In the genomic region with DNA sequence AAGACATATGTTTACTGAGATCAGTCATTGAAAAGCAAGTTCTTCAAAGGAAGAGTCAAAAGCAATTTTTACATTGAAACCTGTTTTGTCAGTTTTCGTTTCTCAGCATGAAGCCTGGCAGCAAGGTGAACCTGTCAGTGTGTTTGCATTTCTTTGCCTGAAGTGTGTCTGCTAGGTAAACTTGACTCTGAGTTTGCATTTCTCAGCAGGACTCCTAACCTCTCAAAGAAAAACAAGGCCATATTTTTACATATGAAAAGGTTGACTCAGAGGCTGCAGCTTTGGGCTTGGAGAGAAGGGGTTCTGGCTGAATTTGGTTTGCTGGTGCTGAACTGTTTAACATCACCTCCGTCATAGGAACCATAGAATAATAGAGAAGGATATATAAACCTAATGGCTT, we compare ENCODE assay signal across 26 mouse cellular contexts.
"Had no signal": no experiment of that assay in that cellular context is flagged by ENCODE, and none has a peak within 500 bp of the region (broad histone marks: within the 10 kb centered on the region; RNA-seq: fewer than 3 reads in every experiment).

No protein-coding gene starts in this region.

- H3K4me2 ChIP-seq: heart, embryonic 12.5 days; hindbrain, embryonic 13.5 days; hindbrain, embryonic 15.5 days; kidney, embryonic 15.5 days; limb, embryonic 12.5 days; liver, embryonic 11.5 days; liver, embryonic 13.5 days had no signal

- DNase-seq: gastrocnemius, postnatal 10 days; gastrocnemius, postnatal 25 days; heart, adult 18-20 months; heart, postnatal 10 days; heart, postnatal 4 days; kidney, adult 11 months; kidney, adult 2 months; kidney, adult 9 months; kidney, postnatal 14 days; kidney, postnatal 36 days; layer of hippocampus, adult 9-11 months; liver; liver, embryonic 13.5 days had no signal

- ATAC-seq: hindbrain, postnatal 0 days; intestine, embryonic 16.5 days had no signal

- H3K36me3 ChIP-seq: heart, embryonic 10.5 days; heart, embryonic 12.5 days; hindbrain, embryonic 10.5 days; hindbrain, embryonic 13.5 days; hindbrain, embryonic 15.5 days; kidney, embryonic 15.5 days; limb, embryonic 10.5 days; limb, embryonic 12.5 days; liver, embryonic 13.5 days had no signal

- H3K9ac ChIP-seq: heart, embryonic 12.5 days; hindbrain, embryonic 13.5 days; hindbrain, embryonic 15.5 days; kidney, embryonic 15.5 days; limb, embryonic 12.5 days; liver, embryonic 13.5 days had no signal

- H3K4me3 ChIP-seq: heart, embryonic 10.5 days; heart, embryonic 12.5 days; hindbrain, embryonic 10.5 days; hindbrain, embryonic 13.5 days; hindbrain, embryonic 15.5 days; kidney, embryonic 15.5 days; left cerebral cortex, adult 2 months; limb, embryonic 10.5 days; limb, embryonic 12.5 days; liver, embryonic 13.5 days had no signal

- H3K9me3 ChIP-seq: heart, embryonic 10.5 days; hindbrain, embryonic 15.5 days; kidney, embryonic 15.5 days; limb, embryonic 10.5 days; liver, embryonic 13.5 days had no signal

- H3K27me3 ChIP-seq: heart, embryonic 12.5 days; hindbrain, embryonic 13.5 days; hindbrain, embryonic 15.5 days; kidney, embryonic 15.5 days; limb, embryonic 12.5 days; liver, embryonic 13.5 days had no signal

- H3K4me1 ChIP-seq: heart, embryonic 10.5 days; heart, embryonic 12.5 days; hindbrain, embryonic 10.5 days; hindbrain, embryonic 13.5 days; hindbrain, embryonic 15.5 days; kidney, embryonic 15.5 days; limb, embryonic 10.5 days; limb, embryonic 12.5 days; liver, embryonic 13.5 days had no signal

- H3K27ac ChIP-seq: heart, embryonic 10.5 days; hindbrain, embryonic 10.5 days; hindbrain, embryonic 13.5 days; hindbrain, embryonic 15.5 days; hindbrain, postnatal 0 days; kidney, embryonic 15.5 days; kidney, postnatal 0 days; left cerebral cortex, adult 2 months; limb, embryonic 10.5 days; limb, embryonic 12.5 days; liver, embryonic 13.5 days had no signal
